Mouse (Mus musculus): ENCODE measurements around the gene Vmn1r170.
"Not testable (repeated sequence)": the region's sequence is repeated elsewhere in the genome, so short reads cannot be mapped to it uniquely, and the experiment has no call there.

Gene Vmn1r170

DNA sequence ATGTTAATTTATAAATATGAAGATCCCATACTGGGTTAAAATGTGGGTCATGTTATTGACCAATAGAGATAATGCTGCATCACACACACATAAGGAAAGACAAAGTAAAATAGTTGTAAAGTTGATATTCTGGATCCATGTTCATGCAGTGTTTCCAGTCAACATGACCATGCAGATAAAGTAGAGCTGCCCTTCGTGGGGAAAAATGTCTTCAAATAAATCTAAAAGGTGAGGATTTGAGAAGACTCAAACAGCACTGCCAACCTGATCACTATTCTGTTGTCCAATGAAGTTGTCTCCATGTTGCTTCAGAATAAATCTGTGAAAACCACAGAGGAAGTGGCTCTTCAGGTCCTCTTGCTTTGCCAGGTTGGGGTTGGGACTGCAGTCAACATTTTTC, at the start of gene Vmn1r170:
Gene Vmn1r170, plus strand, starts transcription at position 301 of the 400 bp plus-strand sequence.
- not testable (repeated sequence) for DNase-seq (ENCODE audit: low spot score in 2 of 2)

DNA sequence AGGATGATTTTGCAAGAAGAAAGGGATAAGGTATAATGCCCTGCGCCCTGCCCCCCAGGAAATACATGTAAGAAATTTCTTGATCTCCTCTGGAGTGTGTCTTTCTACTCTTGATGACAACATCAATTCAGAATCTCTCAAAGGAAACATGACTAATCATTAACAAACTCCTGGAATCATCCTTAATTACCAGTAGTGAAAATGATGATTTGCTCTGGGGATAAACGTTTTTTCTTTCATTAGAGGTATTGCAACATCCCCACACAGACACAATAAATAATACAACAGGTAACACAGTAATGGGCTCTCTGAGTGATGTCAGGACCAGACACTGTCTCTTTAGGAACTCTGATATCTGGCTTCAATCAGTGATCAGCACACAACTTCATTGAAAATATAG, 30.7 kb upstream of the Vmn1r170 start, which contains the start of gene Vmn1r169:
Gene Vmn1r169, plus strand, starts transcription at position 301 of the 400 bp plus-strand sequence.
- DNase-seq (ENCODE audit: low spot score in 2 of 2) = not testable (repeated sequence)

DNA sequence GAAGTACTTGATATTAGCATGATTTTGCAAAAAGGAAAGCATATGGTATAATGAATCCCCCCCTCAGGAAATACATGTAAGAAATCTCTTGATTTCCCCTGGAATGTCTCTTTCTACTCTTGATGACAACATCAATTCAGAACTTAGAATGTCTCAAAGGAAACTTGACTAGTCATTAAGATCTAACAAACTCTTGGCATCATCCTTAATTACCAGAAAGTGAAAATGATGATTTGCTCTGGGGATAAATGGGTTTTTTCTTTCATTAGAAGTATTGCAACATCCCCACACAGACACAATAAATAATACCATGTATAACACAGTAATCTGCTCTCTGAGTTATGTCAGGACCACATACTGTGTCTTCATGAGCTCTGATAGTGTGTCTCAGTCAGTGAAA, 24.4 kb downstream of the Vmn1r170 start, which contains the start of gene Vmn1r171:
Gene Vmn1r171, plus strand, starts transcription at position 301 of the 400 bp plus-strand sequence.
- no peak for DNase-seq (ENCODE audit: low spot score in 2 of 2)
